Comparison of ENCODE assay signal across 23 mouse cellular contexts in the genomic region with DNA sequence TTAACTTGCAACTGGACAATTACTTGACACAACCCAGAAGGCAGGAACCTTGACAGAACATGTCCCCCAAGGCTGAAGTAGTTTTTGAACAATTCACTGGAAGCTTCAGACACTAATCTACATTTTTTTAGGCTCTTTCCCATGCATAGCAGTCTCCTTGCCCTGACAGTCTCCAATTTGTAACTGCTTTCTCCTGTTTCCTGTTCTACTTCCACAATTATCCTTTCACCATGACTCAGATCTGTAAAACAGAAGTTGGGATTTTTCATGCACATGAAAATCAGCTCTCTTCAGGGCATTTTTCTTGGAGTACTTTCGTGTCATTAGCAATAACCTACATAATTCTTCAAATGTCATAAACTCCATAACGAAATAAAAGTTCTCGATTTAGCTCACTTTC. TPM values are rescaled to one million over a fixed set of nuclear protein-coding genes. Genes with fewer than 3 reads are reported as not detected.
DNase-seq lines count a peak whose midpoint lies in the region; ATAC-seq and TF ChIP-seq lines count a peak whose summit lies in the region.
"Had no signal": no experiment of that assay in that cellular context is flagged by ENCODE, and none has a peak within 500 bp of the region (broad histone marks: within the 10 kb centered on the region; RNA-seq: fewer than 3 reads in every experiment).

No protein-coding gene starts in this region.

- H3K9me3 ChIP-seq in midbrain, postnatal 0 days (ENCODE audit: low read length), result no peaks in the 10 kb centered on the region
- H3K9me3 ChIP-seq: embryonic facial prominence, embryonic 13.5 days; embryonic facial prominence, embryonic 15.5 days; forebrain, embryonic 10.5 days; forebrain, embryonic 12.5 days had no signal

- DNase-seq in frontal cortex, postnatal 36 days (ENCODE audit: low spot score in 2 of 2), result no peak
- DNase-seq in embryo, embryonic 9.5 days (ENCODE audit: extremely low spot score), result no peak
- DNase-seq in midbrain, postnatal 0 days (ENCODE audit: low spot score), result no peak
- no peak for DNase-seq in cerebellum, postnatal 14 days
- DNase-seq: adrenal gland, adult 2 months; adrenal gland, postnatal 10 days; adrenal gland, postnatal 25 days; cerebellum, adult 11 months; cerebellum, adult 18-20 months; cerebellum, adult 8-10 months; cerebellum, adult 9-11 months; cerebellum, postnatal 25 days had no signal

- peak overlapping the region; percentile 49 for H3K27ac ChIP-seq in bone marrow macrophage, adult 2 months (ENCODE audit: insufficient read depth, low read depth, low read length)
- H3K27ac ChIP-seq in midbrain, postnatal 0 days (ENCODE audit: low read depth, low read length), result no peak overlapping the region
- H3K27ac ChIP-seq: embryonic facial prominence, embryonic 13.5 days; embryonic facial prominence, embryonic 15.5 days; forebrain, embryonic 10.5 days; forebrain, embryonic 12.5 days had no signal

- no peak overlapping the region for H3K9ac ChIP-seq in midbrain, postnatal 0 days (replicated peaks; ENCODE audit: low read length, poor library complexity, severe bottlenecking)
- H3K9ac ChIP-seq: embryonic facial prominence, embryonic 13.5 days; embryonic facial prominence, embryonic 15.5 days; forebrain, embryonic 12.5 days had no signal

- no peak for TF ChIP-seq POLR2A in bone marrow macrophage, adult 2 months (IDR thresholded peaks at IDR 0.05; ENCODE audit: borderline replicate concordance, low read depth, low read length)

- peak; percentile 90 for ATAC-seq in frontal cortex, adult (ENCODE audit: low TSS enrichment)
- ATAC-seq in granulocyte monocyte progenitor cell, adult 5-6 weeks (replicated peaks; ENCODE audit: poor library complexity, severe bottlenecking), result peak; percentile 44
- ATAC-seq in megakaryocyte progenitor cell, adult 5-6 weeks (replicated peaks; ENCODE audit: poor library complexity), result peak; percentile 57
- ATAC-seq in midbrain, postnatal 0 days (ENCODE audit: low FRiP score), result no peak
- ATAC-seq: forebrain, embryonic 14.5 days; forebrain, embryonic 16.5 days had no signal

- no peak for TF ChIP-seq CTCF in bone marrow macrophage, adult 2 months (IDR thresholded peaks at IDR 0.05; ENCODE audit: low read depth, low read length)
- no peak for TF ChIP-seq CTCF in midbrain, postnatal 0 days (IDR thresholded peaks at IDR 0.05)

- no peak overlapping the region for H3K4me3 ChIP-seq in bone marrow macrophage, adult 2 months (ENCODE audit: insufficient read depth, low read length)
- no peak overlapping the region for H3K4me3 ChIP-seq in midbrain, postnatal 0 days (ENCODE audit: low read depth, low read length)
- H3K4me3 ChIP-seq: embryonic facial prominence, embryonic 13.5 days; embryonic facial prominence, embryonic 15.5 days; erythroblast, embryonic 14.5 days; forebrain, embryonic 10.5 days; forebrain, embryonic 12.5 days had no signal

- 87% methylated on average over 3 of the region's 3 CpGs for WGBS in midbrain, postnatal 0 days

- no peaks in the 10 kb centered on the region for H3K36me3 ChIP-seq in midbrain, postnatal 0 days (ENCODE audit: insufficient read depth, low read length)
- H3K36me3 ChIP-seq: embryonic facial prominence, embryonic 13.5 days; embryonic facial prominence, embryonic 15.5 days; forebrain, embryonic 10.5 days; forebrain, embryonic 12.5 days had no signal

- H3K4me2 ChIP-seq in midbrain, postnatal 0 days (ENCODE audit: low read depth, low read length, poor library complexity, severe bottlenecking), result no peak overlapping the region
- H3K4me2 ChIP-seq: embryonic facial prominence, embryonic 13.5 days; embryonic facial prominence, embryonic 15.5 days; forebrain, embryonic 12.5 days had no signal

- no peaks in the 10 kb centered on the region for H3K27me3 ChIP-seq in midbrain, postnatal 0 days (ENCODE audit: insufficient read depth, low read length)
- H3K27me3 ChIP-seq: embryonic facial prominence, embryonic 13.5 days; embryonic facial prominence, embryonic 15.5 days; forebrain, embryonic 12.5 days had no signal

- peaks cover 24% of the 10 kb centered on the region for H3K4me1 ChIP-seq in bone marrow macrophage, adult 2 months (ENCODE audit: control insufficient read depth, insufficient read depth, low read length)
- H3K4me1 ChIP-seq in midbrain, postnatal 0 days (ENCODE audit: insufficient read depth, low read length), result no peaks in the 10 kb centered on the region
- H3K4me1 ChIP-seq: embryonic facial prominence, embryonic 13.5 days; embryonic facial prominence, embryonic 15.5 days; forebrain, embryonic 10.5 days; forebrain, embryonic 12.5 days had no signal

RNA-seq across cellular contexts. Expression of gene Man1a, which starts 56.2 kb away (rescaled TPM):
- 119 and 127 TPM in 2 replicates for polyA plus RNA-seq in bone marrow macrophage, adult 2 months (2012; ENCODE audit: insufficient read depth, insufficient read length, missing spikeins)
- total RNA-seq in granulocyte monocyte progenitor cell, adult 5-6 weeks (2014; fragmentation: Nextera tagmentation), result 51.7 and 66.8 TPM in 2 replicates
- total RNA-seq in granulocyte monocyte progenitor cell, adult 5-6 weeks (2017), result 74.8 and 82.5 TPM in 2 replicates
- total RNA-seq in megakaryocyte progenitor cell, adult 5-6 weeks (2015), result 88.8 and 91.9 TPM in 2 replicates
- total RNA-seq in megakaryocyte progenitor cell, adult 5-6 weeks (2017), result 58.2 and 75.7 TPM in 2 replicates
- total RNA-seq in midbrain, postnatal 0 days (2014; rRNA removed), result 19.3 and 25.1 TPM in 2 replicates
- polyA plus RNA-seq in midbrain, postnatal 0 days (2015; fragmentation: Nextera tagmentation; extraction: Ambion mirVana), result 3.7 and 4.2 TPM in 2 replicates
